Mouse (Mus musculus) B cell, adult 67 days (primary cell): ENCODE results near the gene Zfp677. TPM values are rescaled to one million over a fixed set of nuclear protein-coding genes. Genes with fewer than 3 reads are reported as not detected.

Experiments used
- total RNA-seq, 2 experiments: library from RNA; stranded (reverse); gene quantifications; 4 replicates each; pipeline ENCODE4 v1.2.4; 2023

Gene Zfp677
- total RNA-seq: 1 to 10 TPM; 3.7 to 5.6 TPM

DNA sequence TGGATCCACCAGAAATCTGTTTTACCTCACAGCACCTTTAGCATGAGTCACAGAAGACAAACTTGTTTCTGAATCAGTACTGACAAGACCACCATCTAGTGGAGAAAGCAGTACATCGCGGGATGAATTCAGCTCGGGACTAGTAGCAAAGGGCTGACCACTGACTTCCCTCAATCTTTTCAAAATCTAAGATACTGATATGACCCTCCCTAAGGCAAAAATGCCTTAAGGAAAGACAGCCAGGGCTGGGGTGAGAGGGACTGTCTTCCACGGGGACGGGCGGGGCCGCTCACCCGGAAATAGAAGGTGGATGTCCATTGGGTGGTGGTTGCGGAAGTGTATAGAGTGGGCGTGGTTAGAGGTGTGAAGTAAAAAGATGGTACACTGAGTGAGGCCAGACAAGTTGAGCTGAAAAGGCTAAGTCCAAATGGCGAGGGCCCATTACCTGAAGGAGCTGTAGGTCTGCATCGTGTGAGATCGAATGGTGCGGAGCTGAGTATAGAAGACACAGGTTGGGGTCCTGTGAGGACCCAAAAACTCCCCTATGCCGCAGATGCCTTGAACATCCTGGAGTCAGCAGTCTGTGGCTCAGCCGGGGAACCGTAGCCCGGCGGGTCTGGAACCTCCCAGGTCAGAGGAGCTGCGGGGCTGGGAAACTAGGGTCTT lies at the start of gene Zfp677:
Zfp677 (plus strand) TSS at position 358 of the 666 bp plus-strand sequence.

DNA sequence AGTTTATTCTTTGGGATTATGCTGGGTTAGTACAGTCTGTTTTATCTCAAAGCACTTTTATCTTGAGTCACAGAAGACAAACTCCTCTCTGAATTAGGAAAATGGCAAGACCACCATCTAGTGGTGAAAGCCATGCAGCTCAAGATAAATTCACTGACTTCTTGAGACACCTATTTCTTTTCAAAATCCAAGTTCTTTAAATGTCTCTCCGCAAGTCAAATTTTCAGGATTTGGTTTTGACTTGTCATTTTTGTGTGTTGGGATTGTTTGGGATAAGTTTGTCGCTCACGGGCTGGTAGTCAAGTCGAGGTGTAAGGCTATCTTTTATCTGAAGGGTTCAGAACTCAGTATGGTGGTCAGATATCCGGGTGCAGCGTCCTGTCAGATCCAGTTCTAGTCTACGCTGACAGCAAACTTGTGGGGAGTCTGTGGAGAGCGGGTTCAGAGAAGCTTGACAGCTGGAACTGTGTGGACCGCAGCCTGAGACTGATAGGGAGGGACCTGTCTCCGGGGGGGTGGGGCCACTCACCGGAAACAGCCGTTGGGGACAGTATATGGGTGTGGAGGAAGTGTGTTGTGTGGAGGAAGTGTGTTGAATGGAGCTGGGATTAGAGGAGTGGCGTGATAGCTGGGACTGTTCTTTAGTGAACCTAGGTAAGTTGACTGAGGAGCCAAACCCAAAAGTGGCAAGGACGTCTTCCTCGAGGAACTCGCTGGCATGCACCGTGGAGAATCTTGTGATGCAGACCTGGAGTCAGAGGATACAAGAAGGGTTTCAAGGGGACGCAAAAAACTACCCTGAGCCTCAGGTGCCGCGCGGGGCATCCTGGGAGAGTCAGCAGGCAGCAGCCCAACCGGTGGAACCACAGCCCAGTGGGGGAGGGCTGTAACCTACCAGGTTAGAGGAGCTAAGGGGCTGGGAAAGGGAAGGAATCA lies 39.4 kb downstream of the Zfp677 start, which contains the start of gene Zfp54:
Zfp54 (plus strand) TSS at position 564 of the 936 bp plus-strand sequence.

Other genes with a start within 250 kb of the Zfp677 start
- gene Vmn1r234, start 157.7 kb upstream of the Zfp677 start, total RNA-seq: not detected
- not detected for gene Vmn1r235, start 127.3 kb upstream of the Zfp677 start, total RNA-seq
- not detected for gene Vmn1r236, start 100.8 kb upstream of the Zfp677 start, total RNA-seq
- gene Vmn1r237, start 71.9 kb upstream of the Zfp677 start, total RNA-seq: not detected
- 1 to 10 TPM; 2.5 to 4.0 TPM for gene Zfp54, start 39.5 kb downstream of the Zfp677 start, total RNA-seq
- 10 to 100 TPM; 13.3 to 15.6 TPM for gene Zfp51, start 66.6 kb downstream of the Zfp677 start, total RNA-seq
- gene Zfp53, start 105.2 kb downstream of the Zfp677 start, total RNA-seq: 10 to 100 TPM; 11.8 to 18.1 TPM
- 10 to 100 TPM; 18.5 to 21.7 TPM for gene Zfp52, start 151.8 kb downstream of the Zfp677 start, total RNA-seq
- gene Zfp948, start 183.3 kb downstream of the Zfp677 start, total RNA-seq: 1 to 10 TPM; 2.2 to 2.9 TPM